In the genomic region with DNA sequence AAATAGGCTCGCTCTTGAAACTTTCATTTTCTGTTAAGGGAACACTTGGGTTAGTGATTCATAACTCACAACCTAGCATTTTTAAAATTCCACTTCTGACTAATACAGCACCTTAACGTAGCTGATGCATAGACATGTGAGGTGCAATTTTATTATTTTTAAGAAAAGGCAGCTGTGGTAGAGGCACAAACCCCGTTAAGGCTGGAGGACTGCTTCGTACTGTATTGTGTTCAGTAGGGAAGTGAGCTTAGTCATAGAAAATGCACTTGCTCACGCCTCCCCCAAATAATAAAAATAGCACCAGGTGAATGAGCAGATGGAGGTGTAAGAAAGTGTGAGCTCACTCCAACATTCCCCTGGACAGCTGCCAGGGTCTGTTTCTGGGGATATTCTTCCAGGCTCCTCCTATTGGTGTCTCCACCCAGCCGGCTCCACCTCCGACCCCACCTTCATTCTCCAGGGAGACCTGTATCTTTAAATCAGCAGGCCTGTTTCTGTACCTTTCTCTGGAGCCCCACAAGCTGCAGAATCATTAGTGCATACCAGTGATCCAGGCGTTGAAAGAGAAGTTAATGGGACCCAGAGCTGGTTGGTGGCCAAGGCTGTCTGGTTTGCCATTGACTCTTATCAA, we compare ENCODE assay signal across 7 mouse cellular contexts. TPM values are rescaled to one million over a fixed set of nuclear protein-coding genes. Genes with fewer than 3 reads are reported as not detected.
A peak's percentile ranks its signal among the peaks of the same experiment; 100 is the strongest.
DNase-seq lines count a peak whose midpoint lies in the region; ATAC-seq lines count a peak whose summit lies in the region.

No protein-coding gene starts in this region.

- H3K9me3 ChIP-seq in embryonic facial prominence, embryonic 10.5 days: no peaks in the 10 kb centered on the region
- H3K9me3 ChIP-seq in liver, embryonic 12.5 days (replicated peaks): no peaks in the 10 kb centered on the region

- peak; percentile 65 for ATAC-seq in liver, embryonic 12.5 days
- no peak for ATAC-seq in frontal cortex, adult (ENCODE audit: low TSS enrichment)

- no peaks in the 10 kb centered on the region for H3K36me3 ChIP-seq in embryonic facial prominence, embryonic 10.5 days (replicated peaks)
- no peaks in the 10 kb centered on the region for H3K36me3 ChIP-seq in liver, embryonic 12.5 days

- DNase-seq in urinary bladder, postnatal 25 days (ENCODE audit: low spot score): peak; percentile 25
- DNase-seq in urinary bladder, postnatal 10 days (ENCODE audit: low spot score): no peak
- peak; percentile 19 for DNase-seq in embryonic facial prominence, embryonic 10.5 days (ENCODE audit: low spot score)
- DNase-seq in kidney, adult 18-20 months: peak; percentile 77
- peak; percentile 31 for DNase-seq in yolk sac, embryonic 10.5 days (ENCODE audit: low spot score)

- 67% methylated on average over 8 of the region's 8 CpGs for WGBS in embryonic facial prominence, embryonic 10.5 days
- 58% methylated on average over 8 of the region's 8 CpGs for WGBS in liver, embryonic 12.5 days (ENCODE audit: insufficient replicate concordance)

- peak overlapping the region; percentile 9; the same call in 1 of the 2 replicates for H3K4me2 ChIP-seq in liver, embryonic 12.5 days

- no peak overlapping the region for H3K4me3 ChIP-seq in embryonic facial prominence, embryonic 10.5 days
- no peak overlapping the region for H3K4me3 ChIP-seq in liver, embryonic 12.5 days

- H3K4me1 ChIP-seq in embryonic facial prominence, embryonic 10.5 days: peaks cover 12% of the 10 kb centered on the region
- peaks cover 13% of the 10 kb centered on the region for H3K4me1 ChIP-seq in liver, embryonic 12.5 days

- no peak overlapping the region for H3K27ac ChIP-seq in embryonic facial prominence, embryonic 10.5 days (replicated peaks)
- peak overlapping the region; percentile 12; the same call in 1 of the 2 replicates for H3K27ac ChIP-seq in liver, embryonic 12.5 days

- H3K9ac ChIP-seq in liver, embryonic 12.5 days: no peak overlapping the region

- no peaks in the 10 kb centered on the region for H3K27me3 ChIP-seq in embryonic facial prominence, embryonic 10.5 days (replicated peaks; ENCODE audit: low read depth, poor library complexity, severe bottlenecking)
- H3K27me3 ChIP-seq in liver, embryonic 12.5 days (replicated peaks): no peaks in the 10 kb centered on the region

RNA-seq across cellular contexts. Expression of a gene that starts 34.4 kb away (rescaled TPM):
- 7.3 and 7.8 TPM in 2 replicates for polyA plus RNA-seq in embryonic facial prominence, embryonic 10.5 days (2016; fragmentation: Nextera tagmentation; extraction: Ambion mirVana)
- polyA plus RNA-seq in liver, embryonic 12.5 days (2016; fragmentation: Nextera tagmentation; extraction: Ambion mirVana): 13.5 and 13.6 TPM in 2 replicates
